Mouse (Mus musculus): Measurements from ENCODE around the gene Atxn1.

DNA sequence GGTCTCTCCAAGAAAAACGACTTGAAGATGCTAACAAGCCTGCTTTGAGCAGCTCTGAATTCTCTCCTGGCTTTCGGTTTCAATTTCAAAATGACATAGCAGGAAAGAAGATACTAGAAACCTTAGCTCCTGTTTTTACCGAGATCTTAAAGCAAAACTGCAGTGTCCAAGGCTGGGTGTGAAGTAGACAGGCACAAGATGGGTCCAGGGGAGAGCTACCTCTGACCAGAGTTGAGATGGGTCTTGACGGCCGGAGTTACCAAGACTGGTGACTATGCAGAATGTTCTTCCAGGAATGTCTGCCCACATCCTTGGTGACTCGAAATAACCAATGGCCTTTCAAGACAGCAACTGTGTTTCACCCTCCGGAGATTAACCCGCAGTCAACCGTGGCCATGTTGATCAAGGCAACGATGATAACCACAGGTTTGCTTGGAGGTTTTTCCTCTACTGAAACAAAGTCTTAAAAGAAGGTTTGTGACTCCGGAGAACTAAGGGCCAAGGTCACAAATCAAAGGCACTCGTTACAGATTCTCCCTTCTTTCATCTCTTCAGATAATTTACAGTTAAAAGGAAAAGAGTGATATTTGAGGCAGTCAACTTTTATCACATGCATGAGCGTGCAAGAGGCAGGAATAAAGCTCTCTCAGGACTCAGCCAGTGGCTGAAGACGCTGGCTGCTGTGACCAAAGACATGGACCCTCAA lies 92.6 kb downstream of the Atxn1 start:
- TF ChIP-seq POLR2AphosphoS2 (IDR thresholded peaks at IDR 0.05; ENCODE audit: insufficient read length, low read depth) (no peak), POLR2A (IDR thresholded peaks at IDR 0.05; ENCODE audit: insufficient read length, low read depth) (peak; percentile 19), E2F4 (IDR thresholded peaks at IDR 0.05; ENCODE audit: insufficient read depth) (no peak), TCF12 (IDR thresholded peaks at IDR 0.05; ENCODE audit: insufficient read depth, poor library complexity, severe bottlenecking) (no peak), MYOG (IDR thresholded peaks at IDR 0.05; ENCODE audit: control insufficient read depth in 1 of 3, insufficient read depth in 1 of 3, insufficient read length in 2 of 3, low read depth in 2 of 3) (no peak), MYOD1 (IDR thresholded peaks at IDR 0.05; ENCODE audit: control insufficient read depth in 1 of 3, insufficient read length in 2 of 3, low read depth in 2 of 3) (no peak), CEBPB (IDR thresholded peaks at IDR 0.05; ENCODE audit: insufficient read depth, poor library complexity, severe bottlenecking) (no peak), MAX (IDR thresholded peaks at IDR 0.05; ENCODE audit: low read depth) (no peak), USF1 (IDR thresholded peaks at IDR 0.05; ENCODE audit: low read depth) (no peak), REST (IDR thresholded peaks at IDR 0.05; ENCODE audit: insufficient read depth, insufficient read length) (no peak), SRF (IDR thresholded peaks at IDR 0.05; ENCODE audit: control insufficient read depth, insufficient read length, low read depth) (no peak), TCF3 (IDR thresholded peaks at IDR 0.05; ENCODE audit: insufficient read length, low read depth) (no peak)

Data from myocyte (in vitro differentiated cells).